Mouse (Mus musculus) liver, embryonic 14.5 days (tissue): ENCODE measurements at regions not wholly inside any gene's neighbourhood (a gene's known extent, or its start where the extent isn't known, plus 50 kb on each side); places are given as distances from the start of the nearest gene placed in this dataset.

Source experiments
- ATAC-seq: fragments of 200-750 bp; cut with Nextera tagmentation; 2 replicates; pipeline ENCODE4 v1.8.0; 2017; ENCODE audit warnings: moderate number of reproducible peaks, mild to moderate bottlenecking, moderate library complexity; ENCODE audit not compliant: insufficient read depth
- DNase-seq, 3 experiments: peaks; one replicate each; pipeline ENCODE4 v3.0.0-alpha.2; 2012 to 2013; ENCODE audit warnings: low read depth in 3 of 3, low spot score in 3 of 3
- H3K27ac ChIP-seq: fragments of 300-500 bp; sonication (generic); 2 replicates; pipeline ENCODE4 v1.5.1; 2014; ENCODE audit warnings: moderate library complexity, mild to moderate bottlenecking, control low read depth, inconsistent platforms
- H3K27me3 ChIP-seq: fragments of 300-500 bp; sonication (generic); 2 replicates; pipeline ENCODE4 v1.6.1; 2014; ENCODE audit warnings: mild to moderate bottlenecking, low read length, moderate library complexity; ENCODE audit not compliant: control insufficient read depth, insufficient read depth
- H3K36me3 ChIP-seq: fragments of 300-500 bp; sonication (generic); replicated peaks from 2 replicates; pipeline ENCODE4 v1.6.1; 2014; ENCODE audit warnings: low read depth; ENCODE audit not compliant: control insufficient read depth, insufficient read depth
- H3K4me1 ChIP-seq, 2 experiments: fragments of 200-500 bp in 1 of 2; fragments of 300-500 bp in 1 of 2; sonication (generic) in 1 of 2; replicated peaks; 2 replicates each; pipeline ENCODE4 v1.6.1; 2012 to 2014; ENCODE audit warnings: antibody characterized with exemption in 1 of 2, inconsistent platforms in 1 of 2, low read length in 1 of 2; ENCODE audit not compliant: control insufficient read depth in 2 of 2, insufficient read depth in 2 of 2
- H3K4me2 ChIP-seq: fragments of 300-500 bp; sonication (generic); 2 replicates; pipeline ENCODE4 v1.6.1; 2014; ENCODE audit warnings: low read depth, mild to moderate bottlenecking, control low read depth, moderate library complexity
- H3K4me3 ChIP-seq, 2 experiments: fragments of 200-500 bp in 1 of 2; fragments of 300-500 bp in 1 of 2; sonication (generic) in 1 of 2; 2 replicates each; pipeline ENCODE4 v1.5.1; 2012 to 2014; ENCODE audit warnings: low read depth in 2 of 2, low read length in 2 of 2, mild to moderate bottlenecking in 2 of 2, control low read depth in 1 of 2, inconsistent platforms in 1 of 2, moderate library complexity in 1 of 2; ENCODE audit not compliant: insufficient read depth in 1 of 2
- H3K9ac ChIP-seq: fragments of 300-500 bp; sonication (generic); replicated peaks from 2 replicates; pipeline ENCODE4 v1.6.1; 2014; ENCODE audit warnings: mild to moderate bottlenecking, control low read depth, moderate library complexity
- H3K9me3 ChIP-seq: fragments of 300-500 bp; sonication (generic); 2 replicates; pipeline ENCODE4 v1.6.1; 2016; ENCODE audit warnings: low read length, mixed read lengths; ENCODE audit not compliant: control insufficient read depth
- CTCF ChIP-seq: IDR thresholded peaks from 2 replicates; pipeline ENCODE4 v1.5.1; 2016; ENCODE audit warnings: antibody characterized with exemption, low read depth, control low read depth
- EP300 ChIP-seq: IDR thresholded peaks from 2 replicates; pipeline ENCODE4 v1.6.1; 2016; ENCODE audit warnings: antibody characterized with exemption, low read depth
- WGBS: fragments of 180-500 bp; shearing (Covaris S2); extraction: QIAGEN DNeasy Blood & Tissue Kit; methylation state at CpG from one replicate; pipeline ENCODE4 v1.1.7; 2014; ENCODE audit not compliant: insufficient replicate concordance; 5-methylcytosine and 5-hydroxymethylcytosine counted together

GRCm38 (mm10) chr7:72639566-72639965 lies 333.2 kb upstream of the Mctp2 start:
- no peaks in the 10 kb centered on the region for H3K9me3 ChIP-seq
- TF ChIP-seq CTCF, result no peak
- H3K27ac ChIP-seq, result no peak overlapping the region
- 57% methylated on average over 2 of the region's 2 CpGs for WGBS
- no peak for ATAC-seq
- H3K36me3 ChIP-seq, result no peaks in the 10 kb centered on the region
- H3K4me3 ChIP-seq, result no peak overlapping the region
- no peaks in the 10 kb centered on the region for H3K4me1 ChIP-seq
- DNase-seq, result no peak
- H3K4me2 ChIP-seq, result no peak overlapping the region
- H3K9ac ChIP-seq, result no peak overlapping the region
- H3K27me3 ChIP-seq, result no peaks in the 10 kb centered on the region

DNA sequence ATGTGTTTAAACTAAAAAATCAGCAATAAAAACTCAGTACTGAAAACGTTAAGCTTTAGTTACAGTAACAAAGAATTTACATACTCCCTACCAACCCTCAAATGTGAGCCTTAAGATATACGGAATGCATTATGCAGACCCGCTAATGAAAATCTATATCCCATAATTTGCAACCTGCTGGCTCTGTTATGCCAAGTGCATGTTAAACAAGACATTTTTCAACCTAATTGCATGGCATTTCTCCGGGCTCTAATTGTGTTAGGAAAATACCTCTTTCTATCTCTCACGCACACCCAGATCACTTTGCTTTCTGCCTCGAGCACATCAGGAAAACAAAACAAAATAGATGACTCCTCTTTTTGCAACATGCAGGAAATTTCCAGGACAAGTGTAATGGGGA lies 368.6 kb upstream of the Mctp2 start:
- Histone ChIP-seq H3K27me3 (no peaks in the 10 kb centered on the region), H3K4me1 (no peaks in the 10 kb centered on the region), H3K9me3 (no peaks in the 10 kb centered on the region), H3K4me3 (no peak overlapping the region), H3K9ac (no peak overlapping the region), H3K4me2 (no peak overlapping the region), H3K27ac (no peak overlapping the region), H3K36me3 (no peaks in the 10 kb centered on the region)
- TF ChIP-seq CTCF, result no peak
- no peak for TF ChIP-seq EP300
- no peak for ATAC-seq
- 67% methylated on average over 6 of the region's 6 CpGs for WGBS
- DNase-seq, result no peak

- no peak for ATAC-seq
- no peaks in the 10 kb centered on the region for H3K4me1 ChIP-seq
- no peak overlapping the region for H3K9ac ChIP-seq
- H3K4me2 ChIP-seq, result no peak overlapping the region
- H3K36me3 ChIP-seq, result no peaks in the 10 kb centered on the region
- H3K9me3 ChIP-seq, result no peaks in the 10 kb centered on the region
- no peak for TF ChIP-seq CTCF
- no peaks in the 10 kb centered on the region for H3K27me3 ChIP-seq
- WGBS, result 60% methylated on average over 2 of the region's 2 CpGs
- DNase-seq, result no peak
- H3K4me3 ChIP-seq, result no peak overlapping the region
- no peak overlapping the region for H3K27ac ChIP-seq
These were observed 379.4 kb upstream of the Mctp2 start for GRCm38 (mm10) chr7:72685803-72686202.

GRCm38 (mm10) chr7:72687356-72687755 lies 380.9 kb upstream of the Mctp2 start:
- no peaks in the 10 kb centered on the region for H3K27me3 ChIP-seq
- 34% methylated on average over 4 of the region's 4 CpGs for WGBS
- no peak overlapping the region for H3K9ac ChIP-seq
- H3K4me3 ChIP-seq, result no peak overlapping the region
- no peaks in the 10 kb centered on the region for H3K36me3 ChIP-seq
- TF ChIP-seq CTCF, result no peak
- TF ChIP-seq EP300, result no peak
- no peaks in the 10 kb centered on the region for H3K9me3 ChIP-seq
- no peak overlapping the region for H3K4me2 ChIP-seq
- no peak overlapping the region for H3K27ac ChIP-seq
- DNase-seq (no peak), ATAC-seq (no peak)
- no peaks in the 10 kb centered on the region for H3K4me1 ChIP-seq

DNA sequence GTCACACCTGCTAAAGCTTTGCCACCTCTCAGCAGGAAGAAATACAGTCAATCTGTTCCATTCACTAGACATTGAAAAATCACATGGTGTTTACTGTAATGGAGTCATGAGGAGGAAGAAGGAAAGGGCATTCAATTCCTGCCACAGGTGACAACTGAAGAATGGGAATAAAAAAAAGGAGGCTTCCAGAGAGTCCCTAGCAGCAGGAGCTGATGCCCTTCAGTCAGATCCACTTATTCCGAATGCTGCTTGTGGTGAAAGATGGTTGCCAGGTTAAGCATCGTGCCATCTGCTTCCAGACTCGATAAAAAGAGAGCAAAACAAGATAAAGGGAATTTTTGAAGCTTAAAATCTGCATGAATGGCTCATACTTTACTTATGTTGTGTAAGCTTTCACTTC lies 385.0 kb upstream of the Mctp2 start:
- 55% methylated on average over 3 of the region's 3 CpGs for WGBS
- no peak overlapping the region for H3K27ac ChIP-seq
- ATAC-seq (no peak), DNase-seq (no peak)
- TF ChIP-seq EP300 (no peak), CTCF (no peak)
- H3K36me3 ChIP-seq, result no peaks in the 10 kb centered on the region
- no peaks in the 10 kb centered on the region for H3K27me3 ChIP-seq
- no peak overlapping the region for H3K9ac ChIP-seq
- H3K9me3 ChIP-seq, result no peaks in the 10 kb centered on the region
- H3K4me2 ChIP-seq, result no peak overlapping the region
- H3K4me3 ChIP-seq, result no peak overlapping the region
- H3K4me1 ChIP-seq, result no peaks in the 10 kb centered on the region

DNA sequence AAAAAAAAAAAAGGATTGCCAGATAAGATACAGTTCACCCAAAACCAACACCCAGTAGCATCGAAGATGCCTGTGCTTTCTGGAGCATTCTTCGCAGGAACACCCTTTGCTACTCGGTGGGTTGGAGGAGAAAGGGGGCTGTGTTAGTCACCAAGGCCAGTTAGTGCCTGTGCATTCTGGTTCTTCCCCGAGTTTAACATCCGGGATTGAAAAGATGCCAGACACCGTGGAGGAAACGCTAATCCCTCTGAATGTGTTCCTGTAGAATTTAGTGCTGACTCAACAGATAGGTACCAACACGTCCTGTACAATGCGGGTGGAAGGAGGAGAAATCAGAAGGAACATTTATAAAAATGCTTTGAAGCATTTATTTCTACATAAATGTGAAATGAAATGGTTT lies 385.5 kb upstream of the Mctp2 start:
- no peaks in the 10 kb centered on the region for H3K27me3 ChIP-seq
- DNase-seq (no peak), ATAC-seq (no peak)
- H3K27ac ChIP-seq, result no peak overlapping the region
- no peaks in the 10 kb centered on the region for H3K4me1 ChIP-seq
- 66% methylated on average over 9 of the region's 9 CpGs for WGBS
- TF ChIP-seq CTCF (no peak), EP300 (no peak)
- no peaks in the 10 kb centered on the region for H3K9me3 ChIP-seq
- no peak overlapping the region for H3K4me3 ChIP-seq
- no peak overlapping the region for H3K9ac ChIP-seq
- H3K36me3 ChIP-seq, result no peaks in the 10 kb centered on the region
- no peak overlapping the region for H3K4me2 ChIP-seq
